Mouse (Mus musculus): ENCODE data around the gene Hnrnpa3. TPM values are rescaled to one million over a fixed set of nuclear protein-coding genes. Genes with fewer than 3 reads are reported as not detected.
A peak's percentile ranks its signal among the peaks of the same experiment; 100 is the strongest.

Gene Hnrnpa3
- total and polyA plus RNA-seq, 3 experiments: 126 to 437 (median 342) TPM

- TF ChIP-seq CTCF (IDR thresholded peaks at IDR 0.05 in 2 of 3, conservative IDR thresholded peaks at IDR 0.05 in 1 of 3; ENCODE audit: control insufficient read depth in 1 of 3, insufficient read depth in 1 of 3, low read depth in 2 of 3, low read length in 3 of 3, poor library complexity in 1 of 3, severe bottlenecking in 1 of 3): no peak
- no peak for TF ChIP-seq RAD21 (IDR thresholded peaks at IDR 0.05; ENCODE audit: low read depth, low read length)
- no peak for TF ChIP-seq POLR2AphosphoS5 (IDR thresholded peaks at IDR 0.05; ENCODE audit: borderline replicate concordance, low read depth, low read length)
- no peak for TF ChIP-seq ZKSCAN1 (IDR thresholded peaks at IDR 0.05; ENCODE audit: low read depth, low read length)
- TF ChIP-seq MAFK (IDR thresholded peaks at IDR 0.05; ENCODE audit: borderline replicate concordance, low read depth, low read length): no peak; the same call in 1 of the 2 replicates
- TF ChIP-seq CHD1 (IDR thresholded peaks at IDR 0.05; ENCODE audit: low read depth, low read length): no peak
- TF ChIP-seq POLR2AphosphoS2 (IDR thresholded peaks at IDR 0.05; ENCODE audit: low read length): no peak
- TF ChIP-seq USF2 (IDR thresholded peaks at IDR 0.05; ENCODE audit: borderline replicate concordance in 1 of 2, insufficient read depth in 1 of 2, low read depth in 1 of 2, low read length in 2 of 2): no peak
- no peak for TF ChIP-seq ZC3H11A (IDR thresholded peaks at IDR 0.05; ENCODE audit: low read depth, low read length)
- no peak for TF ChIP-seq ZMIZ1 (IDR thresholded peaks at IDR 0.05; ENCODE audit: low read depth, low read length)
- TF ChIP-seq SMC3 (IDR thresholded peaks at IDR 0.05; ENCODE audit: low read depth, low read length): no peak
Measured at GRCm38 (mm10) chr2:75705162-75705752, 46.2 kb downstream of the Hnrnpa3 start (continued).

GRCm38 (mm10) chr2:75706435-75706834, 47.4 kb downstream of the Hnrnpa3 start:
- peaks cover 2 to 17% of the 10 kb centered on the region in 2 experiments; a peak in 3 of 4 replicates for H3K36me3 ChIP-seq (ENCODE audit: control insufficient read depth in 1 of 2, insufficient read depth in 2 of 2, low read length in 2 of 2)
- no peaks in the 10 kb centered on the region for H3K27me3 ChIP-seq (ENCODE audit: control insufficient read depth in 1 of 2, insufficient read depth in 2 of 2, low read length in 2 of 2)
- H3K27ac ChIP-seq (ENCODE audit: control insufficient read depth, low read depth, low read length): no peak overlapping the region
- DNase-seq (ENCODE audit: low read depth, low spot score): no peak
- H3K9me3 ChIP-seq (replicated peaks; ENCODE audit: insufficient read depth, low read length): no peaks in the 10 kb centered on the region
- H3K4me3 ChIP-seq (ENCODE audit: control insufficient read depth in 1 of 2, insufficient read depth in 1 of 2, low read depth in 2 of 2, low read length in 2 of 2): no peak overlapping the region
- TF ChIP-seq POLR2AphosphoS5 (IDR thresholded peaks at IDR 0.05; ENCODE audit: borderline replicate concordance, low read depth, low read length): no peak
- TF ChIP-seq TBP (IDR thresholded peaks at IDR 0.05; ENCODE audit: low read depth, low read length): no peak
- TF ChIP-seq HCFC1 (IDR thresholded peaks at IDR 0.05; ENCODE audit: low read depth, low read length): no peak
- H3K4me1 ChIP-seq (ENCODE audit: control insufficient read depth in 1 of 2, insufficient read depth in 2 of 2, low read length in 2 of 2): peaks cover 0 to 10% of the 10 kb centered on the region in 2 experiments
- H3K79me2 ChIP-seq (ENCODE audit: control insufficient read depth, insufficient read depth, low read length, poor library complexity): peaks cover 32% of the 10 kb centered on the region
- no peak overlapping the region for H3K9ac ChIP-seq (ENCODE audit: control insufficient read depth, low read depth, low read length, poor library complexity, severe bottlenecking)

GRCm38 (mm10) chr2:75707420-75707819, 48.4 kb downstream of the Hnrnpa3 start:
- H3K27me3 ChIP-seq (ENCODE audit: control insufficient read depth in 1 of 2, insufficient read depth in 2 of 2, low read length in 2 of 2): peaks cover 0 to 1% of the 10 kb centered on the region in 2 experiments; a peak in 1 of 4 replicates
- no peak overlapping the region for H3K9ac ChIP-seq (ENCODE audit: control insufficient read depth, low read depth, low read length, poor library complexity, severe bottlenecking)
- peaks cover 0 to 6% of the 10 kb centered on the region in 2 experiments; a peak in 3 of 4 replicates for H3K4me1 ChIP-seq (ENCODE audit: control insufficient read depth in 1 of 2, insufficient read depth in 2 of 2, low read length in 2 of 2)
- peaks cover 0 to 8% of the 10 kb centered on the region in 2 experiments; a peak in 2 of 4 replicates for H3K36me3 ChIP-seq (ENCODE audit: control insufficient read depth in 1 of 2, insufficient read depth in 2 of 2, low read length in 2 of 2)
- 0 out of 2 replicates have a peak, but pooled peaks have one; percentile 14 for TF ChIP-seq RCOR1 (IDR thresholded peaks at IDR 0.05; ENCODE audit: low read depth, low read length)
- TF ChIP-seq GABPA (IDR thresholded peaks at IDR 0.05; ENCODE audit: low read depth, low read length): no peak
- DNase-seq (ENCODE audit: low read depth, low spot score): no peak
- H3K27ac ChIP-seq (ENCODE audit: control insufficient read depth, low read depth, low read length): no peak overlapping the region
- peaks cover 22% of the 10 kb centered on the region for H3K79me2 ChIP-seq (ENCODE audit: control insufficient read depth, insufficient read depth, low read length, poor library complexity)
- no peaks in the 10 kb centered on the region for H3K9me3 ChIP-seq (replicated peaks; ENCODE audit: insufficient read depth, low read length)
- H3K4me3 ChIP-seq (ENCODE audit: control insufficient read depth in 1 of 2, insufficient read depth in 1 of 2, low read depth in 2 of 2, low read length in 2 of 2): no peak overlapping the region
